Mouse (Mus musculus) stomach, embryonic 16.5 days (tissue): ENCODE results near the gene Cdh10. TPM values are rescaled to one million over a fixed set of nuclear protein-coding genes. Genes with fewer than 3 reads are reported as not detected.

ENCODE experiments used
- ATAC-seq: fragments of 200-750 bp; cut with Nextera tagmentation; 2 replicates; pipeline ENCODE4 v1.8.0; 2017; ENCODE audit warnings: moderate number of reproducible peaks, moderate TSS enrichment; ENCODE audit not compliant: insufficient read depth, low FRiP score
- H3K27ac ChIP-seq: fragments of 300-500 bp; sonication (generic); 2 replicates; pipeline ENCODE4 v1.5.1; 2014; ENCODE audit warnings: low read length
- H3K27me3 ChIP-seq: fragments of 300-500 bp; sonication (generic); 2 replicates; pipeline ENCODE4 v1.6.1; 2014; ENCODE audit warnings: low read length, control low read depth, mixed read lengths; ENCODE audit not compliant: control insufficient read depth, insufficient read depth
- H3K36me3 ChIP-seq: fragments of 300-500 bp; sonication (generic); 2 replicates; pipeline ENCODE4 v1.6.1; 2014; ENCODE audit warnings: low read length; ENCODE audit not compliant: control insufficient read depth, insufficient read depth
- H3K4me1 ChIP-seq: fragments of 300-500 bp; sonication (generic); 2 replicates; pipeline ENCODE4 v1.6.1; 2014; ENCODE audit warnings: low read length, control low read depth, mixed read lengths; ENCODE audit not compliant: control insufficient read depth, insufficient read depth
- H3K4me2 ChIP-seq: fragments of 300-500 bp; sonication (generic); 2 replicates; pipeline ENCODE4 v1.6.1; 2014; ENCODE audit warnings: low read depth, low read length, mixed read lengths
- H3K4me3 ChIP-seq: fragments of 300-500 bp; sonication (generic); replicated peaks from 2 replicates; pipeline ENCODE4 v1.5.1; 2014; ENCODE audit warnings: mild to moderate bottlenecking, low read length
- H3K9ac ChIP-seq: fragments of 300-500 bp; sonication (generic); 2 replicates; pipeline ENCODE4 v1.6.1; 2014; ENCODE audit warnings: low read length
- H3K9me3 ChIP-seq: fragments of 300-500 bp; sonication (generic); replicated peaks from 2 replicates; pipeline ENCODE4 v1.6.1; 2016; ENCODE audit warnings: low read length, control low read depth; ENCODE audit not compliant: control insufficient read depth
- WGBS: fragments of 180-500 bp; shearing (Covaris S2); extraction: QIAGEN DNeasy Blood & Tissue Kit; methylation state at CpG from one replicate; pipeline ENCODE4 v1.1.7; 2014; 5-methylcytosine and 5-hydroxymethylcytosine counted together
- polyA plus RNA-seq: library from polyadenylated mRNA; unstranded; fragments of >200 nt; fragmentation: Nextera tagmentation; extraction: Ambion mirVana; gene quantifications from 2 replicates; pipeline ENCODE4 v1.2.1, GENCODE M21; 2015

Gene Cdh10
- polyA plus RNA-seq: 1.5 and 1.6 TPM in 2 replicates

DNA sequence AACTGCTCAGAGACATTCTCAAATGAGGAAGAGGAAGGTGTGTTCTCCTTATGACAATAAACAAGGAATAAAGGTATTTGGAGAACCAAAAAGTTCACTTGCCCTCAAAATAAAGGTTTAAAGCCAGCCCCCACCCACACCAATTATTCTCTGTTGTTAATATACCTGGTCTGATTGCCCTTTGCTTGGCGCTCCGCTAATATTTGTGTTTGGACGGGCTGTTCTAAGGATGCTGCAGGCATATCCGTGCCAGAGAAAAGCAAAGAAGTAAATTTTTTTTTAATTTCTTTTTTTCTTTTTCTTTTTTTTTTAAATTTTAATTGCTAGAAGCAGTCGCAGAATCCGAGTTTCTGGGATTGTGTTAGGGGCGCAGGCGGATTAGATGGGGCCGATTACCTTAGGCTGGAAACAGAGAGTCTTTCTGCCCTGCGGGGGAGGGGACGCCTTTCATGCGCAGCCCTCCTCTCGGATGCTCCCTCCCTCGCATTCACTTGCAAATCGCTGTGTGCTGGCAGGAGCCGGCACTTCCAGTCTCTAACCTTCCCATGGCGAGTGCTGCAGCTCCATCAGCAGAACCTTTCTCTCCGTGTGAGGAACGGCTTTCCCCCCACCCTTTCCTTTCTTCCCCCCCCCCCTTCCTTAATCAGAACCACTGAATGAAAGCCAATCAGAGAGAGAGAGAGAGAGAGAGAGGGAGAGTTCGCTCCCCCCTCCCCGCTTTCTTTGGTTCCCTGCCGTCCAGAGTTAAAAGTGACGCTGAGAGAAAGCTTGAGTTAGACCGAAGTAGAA, at the start of gene Cdh10:
Cdh10 (plus strand) TSS at position 763 of the 789 bp plus-strand sequence.
- Histone ChIP-seq H3K9ac (peak within 1 kb of the TSS; percentile 60; the same call in 1 of the 2 replicates), H3K27me3 (no peaks in the 10 kb centered on the region), H3K4me1 (0 out of 2 replicates have a peak, but pooled peaks cover 2% of the 10 kb centered on the region), H3K9me3 (no peaks in the 10 kb centered on the region), H3K4me2 (peak within 1 kb of the TSS; percentile 71), H3K36me3 (no peaks in the 10 kb centered on the region), H3K4me3 (peak within 1 kb of the TSS; percentile 51), H3K27ac (no peak within 1 kb of the TSS)
- peak; percentile 64; the same call in 1 of the 2 replicates for ATAC-seq
- WGBS: 0% methylated on average over 24 of the region's 24 CpGs

DNA sequence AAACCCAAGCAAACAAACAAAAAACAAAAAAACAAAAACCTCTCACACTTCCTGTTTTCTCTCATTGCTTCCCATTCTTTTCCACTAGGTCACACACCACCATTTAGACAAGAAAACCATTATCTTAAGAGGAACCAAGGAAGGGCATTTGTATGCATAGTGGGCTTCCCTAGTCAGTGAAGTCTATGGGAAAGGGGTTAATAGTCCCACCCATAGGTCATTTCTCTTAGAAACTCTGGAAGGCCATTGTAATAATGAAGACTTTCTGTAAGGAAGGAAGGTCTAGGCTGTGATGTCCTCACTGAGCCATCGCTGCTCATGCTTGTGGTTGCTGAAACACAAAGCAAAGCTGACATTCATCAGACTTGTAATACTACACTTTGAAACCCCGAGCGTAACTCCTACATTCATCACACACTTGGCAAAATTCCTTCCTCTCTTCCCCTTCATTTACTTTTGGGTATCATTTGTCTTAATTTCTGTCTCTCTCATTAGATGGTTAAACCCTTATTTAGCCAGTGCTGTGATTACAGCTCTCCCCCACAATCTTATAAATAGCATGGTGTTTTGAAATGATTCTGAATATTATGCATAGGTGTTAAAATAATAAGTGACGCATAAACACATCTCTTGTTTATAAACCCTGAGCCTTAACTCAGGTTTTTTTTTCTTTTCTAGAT, 9.5 kb upstream of the Cdh10 start:
- whole genome bisulfite sequencing: 53% methylated on average over 4 of the region's 4 CpGs
- ATAC-seq: no peak
- Histone ChIP-seq H3K36me3 (no peaks in the 10 kb centered on the region), H3K4me1 (no peaks in the 10 kb centered on the region), H3K9ac (no peak overlapping the region), H3K4me2 (no peak overlapping the region), H3K27me3 (no peaks in the 10 kb centered on the region), H3K4me3 (no peak overlapping the region), H3K27ac (no peak overlapping the region), H3K9me3 (no peaks in the 10 kb centered on the region)

DNA sequence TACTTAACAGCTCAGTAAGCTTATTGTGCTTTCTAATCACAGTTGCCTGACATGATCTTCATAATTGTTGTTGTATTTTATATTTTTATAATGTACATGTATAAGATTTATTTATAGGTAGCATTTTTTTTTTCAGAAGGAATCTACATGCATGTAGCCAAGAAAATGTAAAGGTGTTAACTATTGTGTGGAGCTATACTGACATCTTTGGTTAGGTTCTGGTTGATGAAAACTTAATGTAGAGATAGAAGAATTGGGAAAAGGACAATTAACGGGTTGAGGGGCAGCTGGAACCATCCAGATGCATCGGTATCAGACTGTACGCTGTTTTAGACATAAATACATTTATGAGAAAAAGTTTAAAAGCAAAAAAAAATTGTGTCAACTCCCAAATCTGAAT, 1.0 kb upstream of the Cdh10 start:
- no peak overlapping the region for H3K9ac ChIP-seq
- H3K9me3 ChIP-seq: no peaks in the 10 kb centered on the region
- no peaks in the 10 kb centered on the region for H3K36me3 ChIP-seq
- no peaks in the 10 kb centered on the region for H3K27me3 ChIP-seq
- no peak for ATAC-seq
- 72% methylated on average over 3 of the region's 3 CpGs for WGBS
- no peak overlapping the region for H3K27ac ChIP-seq
- no peak overlapping the region for H3K4me3 ChIP-seq
- H3K4me2 ChIP-seq: no peak overlapping the region
- 0 out of 2 replicates have a peak, but pooled peaks cover 2% of the 10 kb centered on the region for H3K4me1 ChIP-seq

DNA sequence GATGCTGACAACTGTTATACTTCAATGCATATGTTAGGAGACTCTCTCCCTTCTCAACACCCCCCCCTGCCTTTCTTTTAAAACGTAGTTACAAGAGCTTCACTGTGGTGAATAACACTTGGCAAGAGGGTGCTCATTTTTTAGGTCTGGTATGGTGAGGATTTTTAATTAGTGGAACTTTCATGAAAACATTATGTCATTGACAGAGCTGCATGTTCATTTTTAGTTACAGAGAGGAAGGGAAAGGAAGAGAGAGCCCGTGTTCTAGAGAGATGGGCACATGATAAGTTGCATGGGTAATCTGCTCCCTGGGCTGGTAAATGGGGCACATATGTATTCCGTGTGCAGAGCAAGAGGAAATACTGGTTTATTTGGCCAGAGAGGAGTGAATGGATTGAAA, 1.5 kb downstream of the Cdh10 start:
- no peak for ATAC-seq
- H3K4me1 ChIP-seq: 0 out of 2 replicates have a peak, but pooled peaks cover 2% of the 10 kb centered on the region
- no peak overlapping the region for H3K9ac ChIP-seq
- H3K36me3 ChIP-seq: no peaks in the 10 kb centered on the region
- no peak overlapping the region for H3K4me3 ChIP-seq
- H3K27ac ChIP-seq: no peak overlapping the region
- H3K27me3 ChIP-seq: no peaks in the 10 kb centered on the region
- no peaks in the 10 kb centered on the region for H3K9me3 ChIP-seq
- H3K4me2 ChIP-seq: no peak overlapping the region
- 23% methylated on average over 3 of the region's 3 CpGs for WGBS

DNA sequence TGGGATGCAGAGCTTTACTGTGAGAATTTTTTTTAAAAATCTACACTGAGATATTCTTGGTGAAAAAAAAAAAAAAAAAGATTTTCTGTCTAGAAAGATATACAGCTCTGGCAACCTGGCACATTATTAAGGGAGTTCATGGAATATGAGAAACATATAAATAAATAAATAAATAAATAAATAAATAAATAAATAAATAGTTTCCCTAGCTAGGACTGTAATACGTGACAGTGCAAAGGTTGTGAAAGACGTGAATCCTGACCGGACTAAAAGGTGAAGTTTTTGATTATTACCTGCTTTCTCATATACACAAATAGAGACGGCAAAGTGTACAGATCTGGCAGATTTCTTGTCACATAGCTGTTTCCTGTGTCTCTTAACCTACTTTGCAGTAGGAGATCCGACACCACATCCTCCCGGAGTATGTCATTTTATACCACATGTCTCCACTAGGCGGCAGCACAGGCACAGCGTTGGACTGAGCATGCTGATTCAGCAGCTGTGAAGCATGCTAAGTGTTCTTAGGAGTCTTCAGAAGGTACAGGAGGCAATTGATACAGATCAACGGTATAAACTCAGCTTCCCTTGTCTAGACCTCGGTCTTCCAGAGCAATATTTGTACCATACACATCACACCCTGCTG, 2.5 kb downstream of the Cdh10 start:
- Histone ChIP-seq H3K36me3 (no peaks in the 10 kb centered on the region), H3K27ac (no peak overlapping the region), H3K9ac (no peak overlapping the region), H3K4me2 (no peak overlapping the region), H3K27me3 (no peaks in the 10 kb centered on the region), H3K4me3 (no peak overlapping the region), H3K9me3 (no peaks in the 10 kb centered on the region), H3K4me1 (0 out of 2 replicates have a peak, but pooled peaks cover 2% of the 10 kb centered on the region)
- WGBS: 23% methylated on average over 10 of the region's 10 CpGs
- ATAC-seq: peak; percentile 60; the same call in 1 of the 2 replicates

DNA sequence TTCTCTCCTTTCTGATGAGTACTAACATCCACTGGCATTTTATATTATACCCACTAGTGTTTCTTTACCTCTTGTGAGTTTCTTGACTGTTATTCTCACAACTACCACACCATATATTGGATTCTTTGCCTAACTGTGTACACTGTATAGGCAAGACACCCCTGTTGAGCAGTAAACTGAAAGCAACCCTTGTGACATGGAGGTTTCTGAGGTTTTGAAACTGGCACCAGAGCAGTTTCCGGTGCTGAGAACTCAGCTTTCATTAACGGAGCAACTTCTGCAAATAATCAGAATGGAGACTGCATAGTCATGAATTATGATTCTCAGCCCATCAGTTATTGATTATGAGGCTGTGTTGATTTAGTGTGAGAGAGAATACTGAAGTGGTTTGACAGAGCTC, 4.7 kb downstream of the Cdh10 start:
- 87% methylated on average over 2 of the region's 2 CpGs for WGBS
- H3K27me3 ChIP-seq: no peaks in the 10 kb centered on the region
- H3K9me3 ChIP-seq: no peaks in the 10 kb centered on the region
- H3K4me3 ChIP-seq: no peak overlapping the region
- no peaks in the 10 kb centered on the region for H3K36me3 ChIP-seq
- no peak overlapping the region for H3K4me2 ChIP-seq
- H3K9ac ChIP-seq: no peak overlapping the region
- H3K4me1 ChIP-seq: 0 out of 2 replicates have a peak, but pooled peaks cover 2% of the 10 kb centered on the region
- ATAC-seq: no peak
- H3K27ac ChIP-seq: no peak overlapping the region

DNA sequence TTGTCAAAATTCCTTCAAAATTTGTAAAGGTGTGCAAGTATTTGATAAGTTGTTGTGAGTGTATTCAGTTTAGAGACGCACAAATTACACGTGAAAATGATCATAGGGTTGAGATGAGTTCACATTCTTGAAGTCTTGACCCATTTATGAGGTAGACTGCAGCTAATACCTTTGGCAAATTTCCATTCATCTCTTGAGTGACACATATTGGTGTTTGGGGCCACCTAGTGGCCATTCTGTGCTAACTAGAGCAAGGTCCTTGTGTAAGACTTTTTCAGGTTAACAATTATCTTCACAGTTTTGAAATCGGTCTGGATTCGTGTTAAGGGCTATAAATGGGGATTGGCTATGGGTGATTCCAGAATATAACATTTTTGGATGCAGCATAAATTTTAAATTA, 13.5 kb downstream of the Cdh10 start:
- WGBS: 19% methylated on average over 4 of the region's 4 CpGs
- H3K4me3 ChIP-seq: no peak overlapping the region
- ATAC-seq: no peak

DNA sequence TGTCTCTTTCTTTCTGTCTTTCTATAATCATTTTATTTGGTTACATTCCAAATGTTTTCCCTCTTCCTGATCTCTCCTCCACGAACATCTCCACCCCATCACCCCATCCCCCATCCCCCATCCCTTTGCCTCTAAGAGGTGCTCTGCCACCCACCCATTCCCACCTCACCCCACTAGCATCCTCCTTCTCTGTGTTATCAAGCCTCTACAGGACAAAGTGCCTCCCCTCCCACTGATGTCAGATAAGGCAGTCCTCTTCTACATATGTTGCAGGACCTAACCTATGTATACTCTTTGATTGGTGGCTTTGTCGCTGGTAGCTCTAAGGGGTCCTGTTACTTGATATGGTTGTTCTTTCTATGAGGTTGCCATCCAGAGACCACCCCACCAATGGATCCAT, 23.0 kb downstream of the Cdh10 start:
- no peak overlapping the region for H3K4me2 ChIP-seq
- ATAC-seq: no peak
- WGBS: 86% methylated on average over 2 of the region's 2 CpGs

More for the DNA sequence above, 13.5 kb downstream of the Cdh10 start:
- H3K4me2 ChIP-seq: no peak overlapping the region
- H3K27me3 ChIP-seq: no peaks in the 10 kb centered on the region
- no peak overlapping the region for H3K9ac ChIP-seq
- no peaks in the 10 kb centered on the region for H3K9me3 ChIP-seq
- H3K27ac ChIP-seq: no peak overlapping the region
- H3K36me3 ChIP-seq: no peaks in the 10 kb centered on the region
- H3K4me1 ChIP-seq: no peaks in the 10 kb centered on the region

DNA sequence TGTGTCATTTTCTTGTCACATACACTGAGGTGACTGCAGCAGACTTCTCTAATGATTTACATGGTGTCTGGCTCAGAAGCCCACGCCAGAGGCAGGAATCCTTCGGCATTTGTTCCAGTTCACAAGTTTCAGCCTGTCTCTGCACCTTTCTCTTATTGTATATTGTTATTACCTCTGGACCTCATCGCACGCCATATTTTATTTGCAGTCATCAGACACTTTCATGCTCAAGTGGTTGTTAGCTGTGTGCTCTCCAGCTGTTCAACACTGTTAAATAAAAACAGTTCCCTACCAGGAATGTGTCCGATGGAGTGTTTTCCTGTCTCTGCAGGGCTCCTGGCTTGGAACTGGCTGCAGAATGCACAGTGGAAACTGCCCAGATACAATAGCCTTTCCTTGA, 26.1 kb downstream of the Cdh10 start:
- no peaks in the 10 kb centered on the region for H3K36me3 ChIP-seq
- no peak overlapping the region for H3K9ac ChIP-seq
- H3K27me3 ChIP-seq: no peaks in the 10 kb centered on the region
- ATAC-seq: no peak
- H3K4me3 ChIP-seq: no peak overlapping the region
- no peaks in the 10 kb centered on the region for H3K9me3 ChIP-seq
- no peak overlapping the region for H3K27ac ChIP-seq
- 60% methylated on average over 5 of the region's 5 CpGs for WGBS
- no peak overlapping the region for H3K4me2 ChIP-seq
- H3K4me1 ChIP-seq: no peaks in the 10 kb centered on the region

More for the DNA sequence above, 23.0 kb downstream of the Cdh10 start:
- H3K27ac ChIP-seq: no peak overlapping the region
- no peaks in the 10 kb centered on the region for H3K4me1 ChIP-seq
- H3K9ac ChIP-seq: no peak overlapping the region
- no peaks in the 10 kb centered on the region for H3K36me3 ChIP-seq
- no peaks in the 10 kb centered on the region for H3K9me3 ChIP-seq
- no peaks in the 10 kb centered on the region for H3K27me3 ChIP-seq
- no peak overlapping the region for H3K4me3 ChIP-seq
